Comparison of ENCODE assay signal across 14 mouse cellular contexts in genomic region chr1:64916884-64917507, GRCm38 (mm10). TPM values are rescaled to one million over a fixed set of nuclear protein-coding genes. Genes with fewer than 3 reads are reported as not detected.
DNase-seq lines count a peak whose midpoint lies in the region; ATAC-seq and TF ChIP-seq lines count a peak whose summit lies in the region.
"Had no signal": no experiment of that assay in that cellular context is flagged by ENCODE, and none has a peak within 500 bp of the region (broad histone marks: within the 10 kb centered on the region; RNA-seq: fewer than 3 reads in every experiment).

No protein-coding gene starts in this region.

- no peaks in the 10 kb centered on the region; the same call in 1 of the 2 replicates for H3K4me1 ChIP-seq in intestine, postnatal 0 days (replicated peaks; ENCODE audit: control insufficient read depth, insufficient read depth, low read length)
- H3K4me1 ChIP-seq in intestine, embryonic 16.5 days (ENCODE audit: control insufficient read depth, insufficient read depth, low read length), result peaks cover 5% of the 10 kb centered on the region
- peaks cover 28% of the 10 kb centered on the region for H3K4me1 ChIP-seq in forebrain, embryonic 16.5 days (replicated peaks; ENCODE audit: control insufficient read depth, insufficient read depth, low read length)
- peaks cover 33% of the 10 kb centered on the region for H3K4me1 ChIP-seq in neural tube, embryonic 13.5 days (replicated peaks)

- WGBS in intestine, postnatal 0 days, result 65% methylated on average over 5 of the region's 5 CpGs
- WGBS in intestine, embryonic 16.5 days, result 50% methylated on average over 5 of the region's 5 CpGs
- WGBS in forebrain, embryonic 16.5 days, result 1% methylated on average over 5 of the region's 5 CpGs
- WGBS in neural tube, embryonic 13.5 days, result 12% methylated on average over 5 of the region's 5 CpGs

- peak; percentile 38 for DNase-seq in embryo, embryonic 9.5 days (ENCODE audit: extremely low spot score)
- no peak for DNase-seq in spleen, adult 12 weeks (ENCODE audit: low spot score)
- DNase-seq in urinary bladder, postnatal 14 days (ENCODE audit: low spot score), result no peak
- DNase-seq in left cerebral cortex, adult 9 months (ENCODE audit: low spot score in 2 of 2), result no peak
- DNase-seq: adrenal gland, adult 2 months; gastrocnemius, postnatal 36 days; kidney, adult 2 months; right cerebral cortex, adult 18-20 months; thymus, postnatal 4 days had no signal

- peaks cover 3% of the 10 kb centered on the region; the same call in 1 of the 2 replicates for H3K36me3 ChIP-seq in intestine, postnatal 0 days (ENCODE audit: control insufficient read depth, insufficient read depth)
- H3K36me3 ChIP-seq in intestine, embryonic 16.5 days (ENCODE audit: control insufficient read depth, insufficient read depth, low read length), result no peaks in the 10 kb centered on the region
- H3K36me3 ChIP-seq in forebrain, embryonic 16.5 days (ENCODE audit: control insufficient read depth, insufficient read depth), result no peaks in the 10 kb centered on the region
- H3K36me3 ChIP-seq in neural tube, embryonic 13.5 days, result peaks cover 13% of the 10 kb centered on the region

- no peaks in the 10 kb centered on the region for H3K27me3 ChIP-seq in intestine, postnatal 0 days (replicated peaks; ENCODE audit: control insufficient read depth, insufficient read depth, low read length)
- H3K27me3 ChIP-seq in intestine, embryonic 16.5 days (replicated peaks; ENCODE audit: control insufficient read depth, insufficient read depth, low read length), result no peaks in the 10 kb centered on the region
- peaks cover 19% of the 10 kb centered on the region for H3K27me3 ChIP-seq in forebrain, embryonic 16.5 days (replicated peaks; ENCODE audit: control insufficient read depth, insufficient read depth, low read length)
- H3K27me3 ChIP-seq in neural tube, embryonic 13.5 days, result peaks cover 69% of the 10 kb centered on the region
- H3K27me3 ChIP-seq: limb, embryonic 15.5 days had no signal

- H3K9me3 ChIP-seq in intestine, postnatal 0 days (ENCODE audit: control insufficient read depth), result no peaks in the 10 kb centered on the region
- no peaks in the 10 kb centered on the region for H3K9me3 ChIP-seq in intestine, embryonic 16.5 days (ENCODE audit: control insufficient read depth, low read length)
- H3K9me3 ChIP-seq in forebrain, embryonic 16.5 days (ENCODE audit: control insufficient read depth, low read length), result no peaks in the 10 kb centered on the region
- H3K9me3 ChIP-seq in neural tube, embryonic 13.5 days, result no peaks in the 10 kb centered on the region
- H3K9me3 ChIP-seq: limb, embryonic 15.5 days had no signal

- ATAC-seq in intestine, postnatal 0 days, result no peak
- ATAC-seq in intestine, embryonic 16.5 days, result no peak
- peak; percentile 62 for ATAC-seq in forebrain, embryonic 16.5 days
- ATAC-seq in neural tube, embryonic 13.5 days (ENCODE audit: low read depth), result peak; percentile 32; the same call in 1 of the 2 replicates

- H3K4me3 ChIP-seq in intestine, postnatal 0 days (ENCODE audit: low read depth, low read length), result no peak overlapping the region
- no peak overlapping the region for H3K4me3 ChIP-seq in intestine, embryonic 16.5 days (ENCODE audit: low read length)
- H3K4me3 ChIP-seq in forebrain, embryonic 16.5 days (replicated peaks; ENCODE audit: low read length), result no peak overlapping the region
- H3K4me3 ChIP-seq in neural tube, embryonic 13.5 days, result no peak overlapping the region
- H3K4me3 ChIP-seq: limb, embryonic 15.5 days had no signal

- no peak for TF ChIP-seq CTCF in intestine, postnatal 0 days (IDR thresholded peaks at IDR 0.05; ENCODE audit: low read depth)

- 0 out of 2 replicates have a peak overlapping the region, but pooled peaks have one; percentile 7 for H3K9ac ChIP-seq in intestine, postnatal 0 days (ENCODE audit: low read depth, low read length)
- no peak overlapping the region for H3K9ac ChIP-seq in intestine, embryonic 16.5 days (ENCODE audit: low read depth, low read length)
- H3K9ac ChIP-seq in forebrain, embryonic 16.5 days (replicated peaks; ENCODE audit: low read depth, low read length), result no peak overlapping the region
- H3K9ac ChIP-seq in neural tube, embryonic 13.5 days, result no peak overlapping the region
- H3K9ac ChIP-seq: limb, embryonic 15.5 days had no signal

- H3K27ac ChIP-seq in intestine, postnatal 0 days (ENCODE audit: low read depth, low read length), result no peak overlapping the region
- H3K27ac ChIP-seq in intestine, embryonic 16.5 days (ENCODE audit: low read length), result no peak overlapping the region
- H3K27ac ChIP-seq in forebrain, embryonic 16.5 days (ENCODE audit: low read length), result no peak overlapping the region
- H3K27ac ChIP-seq in neural tube, embryonic 13.5 days (replicated peaks), result no peak overlapping the region

- no peak overlapping the region for H3K4me2 ChIP-seq in intestine, postnatal 0 days (replicated peaks; ENCODE audit: low read depth)
- no peak overlapping the region for H3K4me2 ChIP-seq in intestine, embryonic 16.5 days (ENCODE audit: low read depth, low read length)
- H3K4me2 ChIP-seq in forebrain, embryonic 16.5 days (ENCODE audit: low read length), result no peak overlapping the region
- H3K4me2 ChIP-seq in neural tube, embryonic 13.5 days, result no peak overlapping the region
- H3K4me2 ChIP-seq: limb, embryonic 15.5 days had no signal

RNA-seq across cellular contexts. Expression of gene Plekhm3, which starts 39.6 kb away (rescaled TPM):
- 1.5 and 1.8 TPM in 2 replicates for polyA plus RNA-seq in intestine, postnatal 0 days (2015; fragmentation: Nextera tagmentation; extraction: Ambion mirVana)
- 3.4 and 3.9 TPM in 2 replicates for polyA plus RNA-seq in intestine, embryonic 16.5 days (2015; fragmentation: Nextera tagmentation; extraction: Ambion mirVana)
- polyA plus RNA-seq in forebrain, embryonic 16.5 days (2015; fragmentation: Nextera tagmentation; extraction: Ambion mirVana), result 9.2 and 10.9 TPM in 2 replicates
- polyA plus RNA-seq in neural tube, embryonic 13.5 days (2015; fragmentation: Nextera tagmentation; extraction: Ambion mirVana), result 9.8 and 13.7 TPM in 2 replicates

Comparison
In these comparisons a context has a peak if more than half of its experiments do, and no peak if none do; other contexts are left out.
1. ATAC-seq: peak in forebrain, embryonic 16.5 days (single experiment) and neural tube, embryonic 13.5 days (single experiment); none in intestine, postnatal 0 days (single experiment) and intestine, embryonic 16.5 days (single experiment).